Mouse (Mus musculus): ENCODE measurements around the gene Prkd2.

Gene Prkd2

GRCm38 (mm10) chr7:16841561-16842560, 841 bp upstream of the Prkd2 start:
- TF ChIP-seq GATA4 (IDR thresholded peaks at IDR 0.05; ENCODE audit: insufficient replicate concordance, low read length) = no peak

DNA sequence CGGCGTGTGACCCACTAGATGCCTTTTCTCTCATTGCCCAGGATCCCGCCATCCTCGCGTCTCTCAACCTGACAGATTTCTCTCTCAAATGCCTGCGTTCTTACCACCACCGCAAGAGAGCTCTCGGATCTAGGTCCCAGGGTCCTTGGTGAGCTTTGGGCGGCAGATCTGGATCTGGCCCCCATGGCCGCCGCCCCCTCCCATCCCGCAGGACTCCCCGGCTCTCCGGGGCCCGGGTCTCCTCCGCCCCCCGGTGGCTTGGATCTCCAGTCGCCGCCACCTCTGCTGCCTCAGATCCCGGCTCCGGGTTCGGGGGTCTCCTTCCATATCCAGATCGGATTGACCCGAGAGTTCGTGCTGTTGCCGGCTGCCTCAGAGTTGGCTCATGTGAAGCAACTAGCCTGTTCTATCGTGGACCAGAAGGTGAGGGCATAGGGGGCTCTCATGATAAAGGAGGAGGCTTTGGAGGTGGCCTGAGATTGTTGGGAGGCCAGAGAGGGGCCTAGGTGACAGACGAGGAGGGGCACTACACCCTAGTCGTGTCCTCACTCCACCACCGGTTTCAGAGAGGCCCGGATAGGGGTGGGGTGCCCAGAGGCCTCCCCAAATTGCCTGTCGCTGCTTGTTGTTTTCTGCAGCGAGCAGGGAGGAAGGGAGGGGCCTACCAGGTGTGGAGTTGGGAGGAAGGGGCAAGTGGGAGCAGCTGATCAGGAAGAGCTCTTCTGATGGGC, 904 bp downstream of the Prkd2 start:
- TF ChIP-seq GATA4 (IDR thresholded peaks at IDR 0.05; ENCODE audit: insufficient replicate concordance, low read length) = no peak

GRCm38 (mm10) chr7:16844696-16845071, 2.0 kb downstream of the Prkd2 start:
- TF ChIP-seq GATA4 (IDR thresholded peaks at IDR 0.05; ENCODE audit: insufficient replicate concordance, low read length) = no peak

DNA sequence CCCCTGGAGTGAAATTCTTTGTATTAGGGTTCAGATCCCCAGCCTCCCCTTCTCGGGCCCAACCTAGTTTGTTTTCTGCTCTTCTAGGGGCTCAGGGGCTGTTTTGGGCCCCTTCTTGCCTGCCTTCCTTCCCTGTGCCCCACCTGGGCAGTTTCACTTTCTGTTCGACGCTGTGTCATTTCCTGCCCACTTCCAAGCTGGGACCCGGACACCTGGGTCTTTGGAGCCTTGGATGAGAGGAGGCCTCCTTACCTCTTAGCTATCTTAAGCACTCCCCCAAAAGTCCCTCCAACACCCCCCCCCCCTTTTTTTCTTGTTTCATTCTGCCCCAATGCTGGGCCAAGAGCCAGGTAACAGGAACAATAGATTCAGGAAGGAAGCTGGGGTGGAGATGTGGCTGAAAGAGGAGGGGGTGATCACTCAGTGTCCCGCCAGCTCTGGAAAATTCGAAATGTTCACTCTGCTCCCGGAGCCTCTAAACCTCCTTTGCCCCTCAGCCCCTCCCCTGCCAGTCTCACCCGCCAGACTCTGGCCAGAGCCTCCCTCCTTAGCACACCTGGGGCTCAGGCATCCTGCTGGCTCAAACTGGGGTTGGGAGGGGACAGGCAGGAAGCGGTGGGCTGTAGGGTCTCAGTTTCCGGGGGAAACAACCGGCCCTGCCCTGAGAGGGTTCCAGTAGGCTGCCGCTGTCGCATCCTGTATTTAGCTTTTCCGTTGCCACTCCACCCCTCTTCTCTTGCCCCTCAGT, 2.5 kb downstream of the Prkd2 start:
- TF ChIP-seq GATA4 (IDR thresholded peaks at IDR 0.05; ENCODE audit: insufficient replicate concordance, low read length) = no peak

DNA sequence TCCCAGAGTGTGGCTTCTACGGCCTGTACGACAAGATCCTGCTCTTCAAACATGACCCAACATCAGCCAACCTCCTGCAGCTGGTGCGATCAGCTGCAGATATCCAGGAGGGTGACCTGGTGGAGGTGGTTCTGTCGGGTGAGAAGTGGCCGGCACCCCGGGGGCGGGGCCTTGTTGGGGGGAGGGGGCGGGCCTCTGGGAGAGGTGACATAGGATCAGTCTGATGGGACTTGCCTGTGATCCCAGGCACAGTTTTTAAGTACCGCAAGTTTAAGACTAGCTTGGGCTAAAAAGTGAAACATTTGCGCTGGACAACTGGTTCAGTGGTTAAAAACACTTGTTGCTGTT, 3.1 kb downstream of the Prkd2 start:
- TF ChIP-seq GATA4 (IDR thresholded peaks at IDR 0.05; ENCODE audit: insufficient replicate concordance, low read length) = no peak

DNA sequence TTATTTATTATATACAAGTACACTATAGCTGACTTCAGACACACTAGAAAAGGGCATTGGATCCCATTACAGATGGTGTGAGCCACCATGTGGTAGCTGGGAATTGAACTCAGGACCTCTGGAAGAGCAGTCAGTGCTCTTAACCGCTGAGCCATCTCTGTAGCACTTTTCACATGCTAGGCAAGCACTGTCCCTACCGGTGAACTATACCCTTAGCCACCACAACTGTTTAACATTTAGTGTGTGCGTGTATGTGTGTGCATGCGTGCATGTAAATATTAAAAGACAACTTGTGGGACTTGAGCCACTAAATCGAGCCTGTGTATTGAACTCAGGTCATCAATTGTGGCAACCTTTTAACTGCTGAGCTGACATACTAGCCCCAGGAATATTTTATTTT, 4.1 kb downstream of the Prkd2 start:
- no peak for TF ChIP-seq GATA4 (IDR thresholded peaks at IDR 0.05; ENCODE audit: insufficient replicate concordance, low read length)

DNA sequence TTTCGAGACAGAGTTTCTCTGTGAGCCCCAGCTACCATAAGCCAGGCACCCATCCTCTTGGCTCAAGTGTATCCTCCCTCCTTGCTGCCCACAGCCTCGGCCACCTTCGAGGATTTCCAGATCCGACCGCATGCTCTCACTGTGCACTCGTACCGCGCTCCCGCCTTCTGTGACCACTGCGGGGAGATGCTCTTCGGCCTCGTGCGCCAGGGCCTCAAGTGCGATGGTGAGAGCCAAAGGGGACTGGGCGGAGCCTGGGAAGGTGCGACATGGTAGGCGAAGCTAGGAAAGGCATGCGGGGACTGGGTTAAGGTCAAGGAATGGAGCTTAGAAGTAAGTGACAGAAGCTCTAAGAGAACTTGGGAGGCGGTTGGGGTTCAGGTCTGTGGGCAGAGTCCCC, 4.8 kb downstream of the Prkd2 start:
- no peak for TF ChIP-seq GATA4 (IDR thresholded peaks at IDR 0.05; ENCODE audit: insufficient replicate concordance, low read length)

DNA sequence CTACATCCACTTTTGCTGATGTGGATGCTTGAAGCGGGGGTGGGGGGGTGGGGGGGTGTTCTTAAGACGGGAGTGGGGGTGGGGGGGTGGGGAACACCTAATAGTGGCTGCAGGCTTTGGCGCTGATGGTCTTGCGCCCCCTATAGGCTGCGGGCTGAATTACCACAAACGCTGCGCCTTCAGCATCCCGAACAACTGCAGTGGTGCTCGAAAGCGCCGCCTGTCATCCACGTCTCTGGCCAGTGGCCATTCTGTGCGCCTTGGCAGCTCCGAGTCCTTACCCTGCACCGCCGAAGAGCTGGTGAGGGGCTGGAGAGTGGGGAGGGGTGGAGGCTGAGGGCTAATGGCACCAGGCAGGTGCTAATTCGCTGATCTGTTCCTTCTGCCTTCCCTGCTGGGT, 5.9 kb downstream of the Prkd2 start:
- no peak for TF ChIP-seq GATA4 (IDR thresholded peaks at IDR 0.05; ENCODE audit: insufficient replicate concordance, low read length)

GRCm38 (mm10) chr7:16851636-16852035, 8.9 kb downstream of the Prkd2 start:
- no peak for TF ChIP-seq GATA4 (IDR thresholded peaks at IDR 0.05; ENCODE audit: insufficient replicate concordance, low read length)

GRCm38 (mm10) chr7:16853302-16853831, 10.7 kb downstream of the Prkd2 start:
- TF ChIP-seq GATA4 (IDR thresholded peaks at IDR 0.05; ENCODE audit: insufficient replicate concordance, low read length) = no peak

DNA sequence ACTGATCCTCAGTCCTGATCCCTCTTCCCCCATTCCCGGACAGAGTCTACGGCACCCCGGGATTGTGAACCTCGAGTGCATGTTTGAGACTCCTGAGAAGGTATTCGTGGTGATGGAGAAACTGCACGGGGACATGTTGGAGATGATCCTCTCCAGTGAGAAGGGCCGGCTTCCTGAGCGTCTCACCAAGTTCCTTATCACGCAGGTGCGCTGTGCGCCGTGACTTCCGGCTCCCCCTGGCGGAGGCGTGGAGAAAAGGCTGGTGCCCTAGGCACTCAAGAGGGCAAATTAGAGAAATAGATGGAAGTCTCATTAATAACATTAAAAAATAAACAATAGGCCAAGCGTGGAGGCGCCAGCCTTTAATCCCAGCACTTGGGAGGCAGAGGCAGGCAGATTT, 15.6 kb downstream of the Prkd2 start:
- peak; percentile 25; the same call in 1 of the 2 replicates for TF ChIP-seq GATA4 (IDR thresholded peaks at IDR 0.05; ENCODE audit: insufficient replicate concordance, low read length)

- TF ChIP-seq GATA4 (IDR thresholded peaks at IDR 0.05; ENCODE audit: insufficient replicate concordance, low read length) = no peak
Observed at GRCm38 (mm10) chr7:16859902-16860651, 17.4 kb downstream of the Prkd2 start.

DNA sequence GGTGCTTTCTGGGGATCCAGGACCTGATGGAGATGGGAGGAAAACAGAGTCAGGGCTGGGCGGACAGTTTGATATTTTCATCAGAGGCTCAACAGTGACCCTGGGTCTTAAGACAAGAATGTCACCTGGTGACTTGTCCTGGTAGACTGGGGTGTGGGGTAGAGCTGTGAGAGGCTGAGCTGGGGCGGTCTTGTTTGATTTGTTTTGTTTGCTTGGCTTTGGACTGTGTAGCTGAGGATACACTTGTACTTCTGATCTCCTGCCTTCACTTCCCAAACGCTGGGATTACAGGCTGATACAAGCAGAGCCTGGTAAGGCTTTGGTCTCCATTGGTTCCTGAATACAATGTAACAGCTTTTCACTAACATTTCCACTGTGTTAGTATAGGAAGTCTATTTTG, 24.8 kb downstream of the Prkd2 start:
- no peak for TF ChIP-seq GATA4 (IDR thresholded peaks at IDR 0.05; ENCODE audit: insufficient replicate concordance, low read length)

DNA sequence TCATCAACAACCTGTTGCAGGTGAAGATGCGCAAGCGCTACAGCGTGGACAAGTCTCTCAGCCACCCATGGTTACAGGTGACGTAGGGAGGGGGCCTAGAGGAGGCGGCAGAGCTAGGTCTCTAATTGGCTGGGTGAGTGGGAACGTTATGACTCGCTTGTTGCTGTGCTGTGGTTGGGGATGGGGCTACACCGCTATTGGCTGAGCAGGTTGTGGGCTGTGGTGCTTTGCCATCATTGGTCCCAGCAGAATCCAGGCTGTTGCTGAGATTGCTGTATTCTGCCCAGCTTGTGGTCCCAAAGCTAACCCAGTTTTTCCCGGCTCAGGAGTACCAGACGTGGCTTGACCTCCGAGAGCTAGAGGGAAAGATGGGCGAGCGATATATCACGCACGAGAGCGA, 26.8 kb downstream of the Prkd2 start:
- no peak for TF ChIP-seq GATA4 (IDR thresholded peaks at IDR 0.05; ENCODE audit: insufficient replicate concordance, low read length)

- no peak for TF ChIP-seq GATA4 (IDR thresholded peaks at IDR 0.05; ENCODE audit: insufficient replicate concordance, low read length)
Observed at GRCm38 (mm10) chr7:16871600-16871999, 28.9 kb downstream of the Prkd2 start.

Data from liver, adult (tissue).